Mouse (Mus musculus): ENCODE results near the gene BC053393. TPM values are rescaled to one million over a fixed set of nuclear protein-coding genes. Genes with fewer than 3 reads are reported as not detected.

The BC053393 gene
- polyA plus RNA-seq, 1 experiment from 2014 or later: not detected

Other genes with a start within 250 kb of the BC053393 start
- 0.12 and 0.16 TPM in 2 replicates for gene Itk, start 182.0 kb upstream of the BC053393 start, polyA plus RNA-seq (2015; fragmentation: Nextera tagmentation; extraction: Ambion mirVana)
- gene Fam71b, start 175.0 kb upstream of the BC053393 start, polyA plus RNA-seq (2015; fragmentation: Nextera tagmentation; extraction: Ambion mirVana): not detected in 2 replicates
- 62.4 and 67.7 TPM in 2 replicates for gene Med7, start 134.6 kb upstream of the BC053393 start, polyA plus RNA-seq (2015; fragmentation: Nextera tagmentation; extraction: Ambion mirVana)
- 0.09 and 0.19 TPM in 2 replicates for gene Havcr2, start 116.6 kb upstream of the BC053393 start, polyA plus RNA-seq (2015; fragmentation: Nextera tagmentation; extraction: Ambion mirVana)
- not detected in 2 replicates for gene Gm12169, start 47.3 kb upstream of the BC053393 start, polyA plus RNA-seq (2015; fragmentation: Nextera tagmentation; extraction: Ambion mirVana)
- gene Dppa1, start 57.7 kb downstream of the BC053393 start, polyA plus RNA-seq (2015; fragmentation: Nextera tagmentation; extraction: Ambion mirVana): not detected in 2 replicates
- 19.6 and 21.3 TPM in 2 replicates for gene Timd2, start 135.5 kb downstream of the BC053393 start, polyA plus RNA-seq (2015; fragmentation: Nextera tagmentation; extraction: Ambion mirVana)
- gene Havcr1, start 163.5 kb downstream of the BC053393 start, polyA plus RNA-seq (2015; fragmentation: Nextera tagmentation; extraction: Ambion mirVana): not detected in 2 replicates
- 5.4 and 6.2 TPM in 2 replicates for gene Timd4, start 239.3 kb downstream of the BC053393 start, polyA plus RNA-seq (2015; fragmentation: Nextera tagmentation; extraction: Ambion mirVana)

All from liver, embryonic 13.5 days (tissue).